Comparison of ENCODE assay signal across 20 mouse cellular contexts in genomic region chr11:102575034-102575433, GRCm38 (mm10). TPM values are rescaled to one million over a fixed set of nuclear protein-coding genes. Genes with fewer than 3 reads are reported as not detected.
DNase-seq lines count a peak whose midpoint lies in the region; ATAC-seq and TF ChIP-seq lines count a peak whose summit lies in the region.
"Had no signal": no experiment of that assay in that cellular context is flagged by ENCODE, and none has a peak within 500 bp of the region (broad histone marks: within the 10 kb centered on the region; RNA-seq: fewer than 3 reads in every experiment).

No protein-coding gene starts in this region.

- 68% methylated on average over 1 of the region's 1 CpGs for WGBS in embryonic facial prominence, embryonic 12.5 days
- 76% methylated on average over 1 of the region's 1 CpGs for WGBS in embryonic facial prominence, embryonic 10.5 days

- no peak for TF ChIP-seq EP300 in MEL (IDR thresholded peaks at IDR 0.05; ENCODE audit: low read depth in 1 of 2, low read length in 2 of 2)

- no peak overlapping the region for H3K9ac ChIP-seq in embryonic facial prominence, embryonic 12.5 days
- no peak overlapping the region for H3K9ac ChIP-seq in MEL (ENCODE audit: control insufficient read depth, low read depth, low read length, poor library complexity, severe bottlenecking)

- H3K4me2 ChIP-seq in embryonic facial prominence, embryonic 12.5 days (replicated peaks), result no peak overlapping the region

- no peak for DNase-seq in embryonic facial prominence, embryonic 10.5 days (ENCODE audit: low spot score)
- peak; percentile 57 for DNase-seq in MEL (ENCODE audit: low read depth, low spot score)
- DNase-seq in left cerebral cortex, adult 2 months (ENCODE audit: extremely low spot score in 1 of 2, low spot score in 2 of 2), result no peak
- DNase-seq: adrenal gland, adult 2 months; adrenal gland, adult 8-10 months; adrenal gland, postnatal 10 days; adrenal gland, postnatal 14 days; adrenal gland, postnatal 25 days; adrenal gland, postnatal 36 days; B cell, adult 2 months; cerebellum, adult 11 months; cerebellum, adult 11-12 months; cerebellum, adult 18-20 months; cerebellum, adult 2 months had no signal

- no peak for TF ChIP-seq CTCF in MEL (IDR thresholded peaks at IDR 0.05 in 2 of 3, conservative IDR thresholded peaks at IDR 0.05 in 1 of 3; ENCODE audit: control insufficient read depth in 1 of 3, insufficient read depth in 1 of 3, low read depth in 2 of 3, low read length in 3 of 3, poor library complexity in 1 of 3, severe bottlenecking in 1 of 3)
- TF ChIP-seq CTCF in left cerebral cortex, adult 2 months (IDR thresholded peaks at IDR 0.05), result no peak

- H3K27me3 ChIP-seq in embryonic facial prominence, embryonic 12.5 days, result no peaks in the 10 kb centered on the region
- 0 out of 2 replicates have a peak, but pooled peaks cover 3% of the 10 kb centered on the region for H3K27me3 ChIP-seq in embryonic facial prominence, embryonic 10.5 days (replicated peaks; ENCODE audit: low read depth, poor library complexity, severe bottlenecking)
- H3K27me3 ChIP-seq in MEL (ENCODE audit: control insufficient read depth in 1 of 2, insufficient read depth in 2 of 2, low read length in 2 of 2), result no peaks in the 10 kb centered on the region
- H3K27me3 ChIP-seq: Patski had no signal

- H3K4me3 ChIP-seq in embryonic facial prominence, embryonic 12.5 days, result no peak overlapping the region
- no peak overlapping the region for H3K4me3 ChIP-seq in embryonic facial prominence, embryonic 10.5 days
- no peak overlapping the region for H3K4me3 ChIP-seq in MEL (ENCODE audit: control insufficient read depth in 1 of 2, insufficient read depth in 1 of 2, low read depth in 2 of 2, low read length in 2 of 2)
- no peak overlapping the region for H3K4me3 ChIP-seq in left cerebral cortex, adult 2 months

- ATAC-seq in embryonic facial prominence, embryonic 12.5 days (ENCODE audit: insufficient number of reproducible peaks, insufficient read depth, low FRiP score, low TSS enrichment), result no peak
- ATAC-seq: activated CD4-positive, CD25-positive, alpha-beta regulatory T cell, adult 4 months; CD4-positive, CD25-positive, alpha-beta regulatory T cell, adult 4 months; Patski had no signal

- H3K36me3 ChIP-seq in embryonic facial prominence, embryonic 12.5 days, result no peaks in the 10 kb centered on the region
- H3K36me3 ChIP-seq in embryonic facial prominence, embryonic 10.5 days (replicated peaks), result no peaks in the 10 kb centered on the region
- H3K36me3 ChIP-seq in MEL (ENCODE audit: control insufficient read depth in 1 of 2, insufficient read depth in 2 of 2, low read length in 2 of 2), result peaks cover 0 to 6% of the 10 kb centered on the region in 2 experiments; a peak in 2 of 4 replicates
- H3K36me3 ChIP-seq: G1E had no signal

- no peak for TF ChIP-seq RAD21 in MEL (IDR thresholded peaks at IDR 0.05; ENCODE audit: low read depth, low read length)

- H3K79me2 ChIP-seq in MEL (ENCODE audit: control insufficient read depth, insufficient read depth, low read length, poor library complexity), result no peaks in the 10 kb centered on the region; the same call in 1 of the 2 replicates

- intact Hi-C loops in left cerebral cortex, adult 2 months (cut with DNase I), result no loop called here

- H3K9me3 ChIP-seq in embryonic facial prominence, embryonic 12.5 days, result no peaks in the 10 kb centered on the region
- no peaks in the 10 kb centered on the region for H3K9me3 ChIP-seq in embryonic facial prominence, embryonic 10.5 days
- no peaks in the 10 kb centered on the region for H3K9me3 ChIP-seq in MEL (replicated peaks; ENCODE audit: insufficient read depth, low read length)
- H3K9me3 ChIP-seq: G1E had no signal

- H3K4me1 ChIP-seq in embryonic facial prominence, embryonic 12.5 days, result peaks cover 21% of the 10 kb centered on the region; the same call in 1 of the 2 replicates
- peaks cover 36% of the 10 kb centered on the region for H3K4me1 ChIP-seq in embryonic facial prominence, embryonic 10.5 days
- H3K4me1 ChIP-seq in MEL (ENCODE audit: control insufficient read depth in 1 of 2, insufficient read depth in 2 of 2, low read length in 2 of 2), result peaks cover 3% of the 10 kb centered on the region in 2 experiments; a peak in 2 of 4 replicates

- no peak for TF ChIP-seq POLR2A in MEL (IDR thresholded peaks at IDR 0.05; ENCODE audit: control insufficient read depth in 1 of 2, insufficient read depth in 1 of 2, low read depth in 1 of 2, low read length in 2 of 2, poor library complexity in 1 of 2)

- peak overlapping the region; percentile 57; the same call in 1 of the 2 replicates for H3K27ac ChIP-seq in embryonic facial prominence, embryonic 12.5 days
- no peak overlapping the region for H3K27ac ChIP-seq in embryonic facial prominence, embryonic 10.5 days (replicated peaks)
- H3K27ac ChIP-seq in MEL (ENCODE audit: control insufficient read depth, low read depth, low read length), result no peak overlapping the region
- H3K27ac ChIP-seq in left cerebral cortex, adult 2 months, result no peak overlapping the region

TF ChIP-seq in MEL, 35 proteins besides CTCF, POLR2A, EP300 and RAD21:
- TF ChIP-seq SMC3 (IDR thresholded peaks at IDR 0.05; ENCODE audit: low read depth, low read length), result no peak
- TF ChIP-seq MYC (IDR thresholded peaks at IDR 0.05; ENCODE audit: low read depth, low read length), result peak; percentile 85; the same call in 1 of the 2 replicates
- no peak for TF ChIP-seq NELFE (IDR thresholded peaks at IDR 0.05; ENCODE audit: low read depth, low read length)
- no peak for TF ChIP-seq MAZ (IDR thresholded peaks at IDR 0.05; ENCODE audit: low read depth, low read length)
- TF ChIP-seq ZKSCAN1 (IDR thresholded peaks at IDR 0.05; ENCODE audit: low read depth, low read length), result no peak
- TF ChIP-seq MAX (IDR thresholded peaks at IDR 0.05; ENCODE audit: low read length), result peak; percentile 67; the same call in 1 of the 2 replicates
- TF ChIP-seq GATA1 (IDR thresholded peaks at IDR 0.05; ENCODE audit: low read depth, low read length), result no peak; the same call in 1 of the 2 replicates
- TF ChIP-seq ETS1 (IDR thresholded peaks at IDR 0.05; ENCODE audit: low read depth, low read length), result no peak
- no peak for TF ChIP-seq MYB (IDR thresholded peaks at IDR 0.05; ENCODE audit: low read depth, low read length)
- TF ChIP-seq POLR2AphosphoS5 (IDR thresholded peaks at IDR 0.05; ENCODE audit: borderline replicate concordance, low read depth, low read length), result no peak
- peak; percentile 53 for TF ChIP-seq MXI1 (IDR thresholded peaks at IDR 0.05; ENCODE audit: low read depth, low read length)
- TF ChIP-seq TBP (IDR thresholded peaks at IDR 0.05; ENCODE audit: low read depth, low read length), result no peak

RNA-seq across cellular contexts. Expression of gene Gm11627, which starts 4.2 kb away (rescaled TPM):
- polyA plus RNA-seq in embryonic facial prominence, embryonic 12.5 days (2016; fragmentation: Nextera tagmentation; extraction: Ambion mirVana), result 11.8 and 12.3 TPM in 2 replicates
- 5.3 and 6.2 TPM in 2 replicates for polyA plus RNA-seq in embryonic facial prominence, embryonic 10.5 days (2016; fragmentation: Nextera tagmentation; extraction: Ambion mirVana)
- 0.33 and 0.35 TPM in 2 replicates for total RNA-seq in MEL (2012; rRNA removed)
- polyA plus RNA-seq in MEL (2012; ENCODE audit: insufficient read depth in 1 of 2, insufficient read length in 2 of 2, low read depth in 1 of 2, low replicate concordance in 2 of 2, missing spikeins in 1 of 2), result under 1 TPM in 1 of 2 experiments, not detected in 1; 0.13 TPM
- total RNA-seq in left cerebral cortex, adult 2 months (2021), result 1 to 10 TPM; 4.8 to 5.0 TPM
- total RNA-seq: adrenal gland, adult 18-20 months; adrenal gland, postnatal 25 days; G1E had no signal
- polyA plus RNA-seq: activated CD4-positive, CD25-positive, alpha-beta regulatory T cell, adult 4 months; adrenal gland, adult 2 months; CD4-positive, CD25-positive, alpha-beta regulatory T cell, adult 4 months; G1E; Patski had no signal

RNA-seq across cellular contexts. Expression of gene Gpatch8, which starts 18.8 kb away (rescaled TPM):
- polyA plus RNA-seq in embryonic facial prominence, embryonic 12.5 days (2016; fragmentation: Nextera tagmentation; extraction: Ambion mirVana), result 68.7 and 69.1 TPM in 2 replicates
- 74.6 and 76.7 TPM in 2 replicates for polyA plus RNA-seq in embryonic facial prominence, embryonic 10.5 days (2016; fragmentation: Nextera tagmentation; extraction: Ambion mirVana)
- 17.9 and 20.3 TPM in 2 replicates for total RNA-seq in MEL (2012; rRNA removed)
- 10 to 100 TPM; 25.8 to 29.7 TPM for polyA plus RNA-seq in MEL (2012; ENCODE audit: insufficient read depth in 1 of 2, insufficient read length in 2 of 2, low read depth in 1 of 2, low replicate concordance in 2 of 2, missing spikeins in 1 of 2)
- total RNA-seq in left cerebral cortex, adult 2 months (2021), result 10 to 100 TPM; 57.1 to 60.5 TPM

RNA-seq across cellular contexts. Expression of gene Fzd2, which starts 29.2 kb away (rescaled TPM):
- polyA plus RNA-seq in embryonic facial prominence, embryonic 12.5 days (2016; fragmentation: Nextera tagmentation; extraction: Ambion mirVana), result 93.6 and 97.8 TPM in 2 replicates
- polyA plus RNA-seq in embryonic facial prominence, embryonic 10.5 days (2016; fragmentation: Nextera tagmentation; extraction: Ambion mirVana), result 45.8 and 49.0 TPM in 2 replicates
- not detected in 2 replicates for total RNA-seq in MEL (2012; rRNA removed)
- polyA plus RNA-seq in MEL (2012; ENCODE audit: insufficient read depth in 1 of 2, insufficient read length in 2 of 2, low read depth in 1 of 2, low replicate concordance in 2 of 2, missing spikeins in 1 of 2), result not detected
- 10 to 100 TPM; 10.9 to 11.7 TPM for total RNA-seq in left cerebral cortex, adult 2 months (2021)
- total RNA-seq: G1E had no signal
- polyA plus RNA-seq: activated CD4-positive, CD25-positive, alpha-beta regulatory T cell, adult 4 months; CD4-positive, CD25-positive, alpha-beta regulatory T cell, adult 4 months; G1E had no signal

Comparison
In these comparisons a context has a peak if more than half of its experiments do, and no peak if none do; other contexts are left out.
1. RNA of gene Fzd2, which starts 29.2 kb away (polyA plus RNA-seq): 93.6 to 97.8 TPM in embryonic facial prominence, embryonic 12.5 days and 45.8 to 49.0 TPM in embryonic facial prominence, embryonic 10.5 days; not detected in MEL; every median in the first group is over 10 times any median in the second.